Mouse (Mus musculus): ENCODE data around the gene Prpf6. TPM values are rescaled to one million over a fixed set of nuclear protein-coding genes. Genes with fewer than 3 reads are reported as not detected.

The Prpf6 gene
- polyA plus RNA-seq, 1 experiment from 2014 or later, result 72.8 TPM

GRCm38 (mm10) chr2:181696801-181697420, 105.2 kb downstream of the Prpf6 start:
- H3K36me3 ChIP-seq, result no peaks in the 10 kb centered on the region
- no peak overlapping the region for H3K4me2 ChIP-seq (replicated peaks)
- peaks cover 19% of the 10 kb centered on the region for H3K4me1 ChIP-seq (replicated peaks)
- WGBS, result 76% methylated on average over 33 of the region's 33 CpGs
- no peaks in the 10 kb centered on the region for H3K9me3 ChIP-seq
- no peak overlapping the region for H3K9ac ChIP-seq (replicated peaks)
- H3K27me3 ChIP-seq, result peaks cover 7% of the 10 kb centered on the region; the same call in 1 of the 2 replicates
- H3K4me3 ChIP-seq (replicated peaks), result no peak overlapping the region
- no peak for ATAC-seq
- H3K27ac ChIP-seq, result no peak overlapping the region

GRCm38 (mm10) chr2:181698241-181698640, 106.6 kb downstream of the Prpf6 start, which contains the start of gene Lkaaear1:
Gene Lkaaear1 (minus strand): TSS chr2:181698442.
- Histone ChIP-seq H3K27ac (no peak within 1 kb of the TSS), H3K9ac (replicated peaks) (no peak within 1 kb of the TSS)

More at GRCm38 (mm10) chr2:181698241-181698640, 106.6 kb downstream of the Prpf6 start, which contains the start of gene Lkaaear1:
- Histone ChIP-seq H3K9me3 (no peaks in the 10 kb centered on the region), H3K4me2 (replicated peaks) (no peak within 1 kb of the TSS), H3K4me1 (replicated peaks) (peaks cover 8% of the 10 kb centered on the region), H3K27me3 (peaks cover 7% of the 10 kb centered on the region; the same call in 1 of the 2 replicates), H3K4me3 (replicated peaks) (no peak within 1 kb of the TSS), H3K36me3 (no peaks in the 10 kb centered on the region)
- 37% methylated on average over 5 of the region's 5 CpGs for WGBS
- no peak for ATAC-seq

Small RNAs within 50 kb of the gene (microRNA-seq; reads per million reads assigned to microRNA genes)
- not detected for gene Mir7006

Other genes with a start within 250 kb of the Prpf6 start
- 71.5 and 78.5 TPM in 2 replicates for gene Zgpat, start 226.9 kb upstream of the Prpf6 start, polyA plus RNA-seq (2015; fragmentation: Nextera tagmentation; extraction: Ambion mirVana)
- 91.6 and 95.9 TPM in 2 replicates for gene Arfrp1, start 226.5 kb upstream of the Prpf6 start, polyA plus RNA-seq (2015; fragmentation: Nextera tagmentation; extraction: Ambion mirVana)
- 42.1 and 46.7 TPM in 2 replicates for gene Lime1, start 211.8 kb upstream of the Prpf6 start, polyA plus RNA-seq (2015; fragmentation: Nextera tagmentation; extraction: Ambion mirVana)
- 24.1 and 24.3 TPM in 2 replicates for gene Zbtb46, start 132.4 kb upstream of the Prpf6 start, polyA plus RNA-seq (2015; fragmentation: Nextera tagmentation; extraction: Ambion mirVana)
- not detected in 2 replicates for gene Abhd16b, start 98.7 kb upstream of the Prpf6 start, polyA plus RNA-seq (2015; fragmentation: Nextera tagmentation; extraction: Ambion mirVana)
- 116 and 121 TPM in 2 replicates for gene Tpd52l2, start 94.7 kb upstream of the Prpf6 start, polyA plus RNA-seq (2015; fragmentation: Nextera tagmentation; extraction: Ambion mirVana)
- gene Dnajc5, start 71.4 kb upstream of the Prpf6 start, polyA plus RNA-seq (2015; fragmentation: Nextera tagmentation; extraction: Ambion mirVana), result 198 and 209 TPM in 2 replicates
- gene Uckl1, start 7.0 kb upstream of the Prpf6 start, polyA plus RNA-seq (2015; fragmentation: Nextera tagmentation; extraction: Ambion mirVana), result 71.2 and 82.5 TPM in 2 replicates
- gene Zfp512b, start 935 bp downstream of the Prpf6 start, polyA plus RNA-seq (2015; fragmentation: Nextera tagmentation; extraction: Ambion mirVana), result 68.1 and 70.2 TPM in 2 replicates
- 171 and 176 TPM in 2 replicates for gene Samd10, start 7.3 kb downstream of the Prpf6 start, polyA plus RNA-seq (2015; fragmentation: Nextera tagmentation; extraction: Ambion mirVana)
- gene Gm29797, start 65.2 kb downstream of the Prpf6 start, polyA plus RNA-seq (2015; fragmentation: Nextera tagmentation; extraction: Ambion mirVana), result not detected in 2 replicates
- 13.7 and 14.2 TPM in 2 replicates for gene Sox18, start 79.8 kb downstream of the Prpf6 start, polyA plus RNA-seq (2015; fragmentation: Nextera tagmentation; extraction: Ambion mirVana)
- gene Tcea2, start 88.4 kb downstream of the Prpf6 start, polyA plus RNA-seq (2015; fragmentation: Nextera tagmentation; extraction: Ambion mirVana), result 35.7 and 36.9 TPM in 2 replicates
- 38.9 and 40.4 TPM in 2 replicates for gene Rgs19, start 102.1 kb downstream of the Prpf6 start, polyA plus RNA-seq (2015; fragmentation: Nextera tagmentation; extraction: Ambion mirVana)
- not detected in 2 replicates for gene Lkaaear1, start 106.6 kb downstream of the Prpf6 start, polyA plus RNA-seq (2015; fragmentation: Nextera tagmentation; extraction: Ambion mirVana)
- 82.3 and 83.9 TPM in 2 replicates for gene Oprl1, start 123.1 kb downstream of the Prpf6 start, polyA plus RNA-seq (2015; fragmentation: Nextera tagmentation; extraction: Ambion mirVana)
- 46.9 and 49.2 TPM in 2 replicates for gene Myt1, start 171.5 kb downstream of the Prpf6 start, polyA plus RNA-seq (2015; fragmentation: Nextera tagmentation; extraction: Ambion mirVana)
- 36.3 and 38.2 TPM in 2 replicates for gene Pcmtd2, start 246.0 kb downstream of the Prpf6 start, polyA plus RNA-seq (2015; fragmentation: Nextera tagmentation; extraction: Ambion mirVana)

Measured in midbrain, embryonic 13.5 days (tissue).